Mouse (Mus musculus): Measurements from ENCODE around the gene Pkn3.
A peak's percentile ranks its signal among the peaks of the same experiment; 100 is the strongest.
"Not testable (repeated sequence)": the region's sequence is repeated elsewhere in the genome, so short reads cannot be mapped to it uniquely, and the experiment has no call there.

The Pkn3 gene

DNA sequence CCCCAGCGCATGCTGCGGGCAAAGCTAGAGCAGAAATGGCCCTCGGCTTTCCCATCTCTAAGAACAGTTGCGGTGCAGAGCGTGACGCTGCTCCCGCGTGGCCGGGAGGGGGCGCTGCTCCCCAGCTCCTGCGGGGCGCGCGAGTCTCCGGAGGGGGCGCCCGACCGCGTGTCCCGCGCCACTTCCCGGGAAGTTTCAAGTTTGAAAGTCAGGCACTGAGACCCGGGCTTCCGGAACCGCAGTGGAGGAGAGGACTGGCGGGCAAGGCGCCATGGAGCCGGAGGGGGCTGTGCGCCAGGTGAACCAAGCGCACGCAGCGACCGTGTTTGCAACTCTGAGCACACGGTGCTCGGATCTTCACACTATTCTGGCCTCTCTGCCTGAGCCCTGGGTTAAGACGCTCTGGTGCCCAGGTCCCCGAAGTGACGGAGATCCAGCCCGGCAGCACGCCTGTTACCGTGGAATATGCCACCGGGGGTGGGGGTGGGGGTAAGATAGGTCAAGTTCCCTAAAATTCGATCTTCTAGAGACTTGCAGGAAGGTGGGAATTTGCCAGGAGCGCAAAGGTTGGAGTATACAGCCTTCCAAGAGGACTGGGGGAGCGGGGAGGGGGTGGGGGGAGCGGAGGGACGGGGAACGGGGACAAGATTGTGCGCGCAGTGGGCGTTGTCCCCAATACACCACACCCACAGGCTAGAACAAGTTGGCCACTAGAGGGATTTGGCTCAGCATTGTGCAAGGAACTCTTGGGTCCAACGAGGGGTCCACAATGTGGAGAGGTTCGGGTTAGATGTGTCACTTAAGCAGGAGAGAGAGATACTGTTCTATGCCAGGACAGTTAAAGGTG lies at the start of gene Pkn3:
Pkn3 (plus strand) TSS at position 183 of the 847 bp plus-strand sequence.
- no peak for DNase-seq (ENCODE audit: low spot score)

DNA sequence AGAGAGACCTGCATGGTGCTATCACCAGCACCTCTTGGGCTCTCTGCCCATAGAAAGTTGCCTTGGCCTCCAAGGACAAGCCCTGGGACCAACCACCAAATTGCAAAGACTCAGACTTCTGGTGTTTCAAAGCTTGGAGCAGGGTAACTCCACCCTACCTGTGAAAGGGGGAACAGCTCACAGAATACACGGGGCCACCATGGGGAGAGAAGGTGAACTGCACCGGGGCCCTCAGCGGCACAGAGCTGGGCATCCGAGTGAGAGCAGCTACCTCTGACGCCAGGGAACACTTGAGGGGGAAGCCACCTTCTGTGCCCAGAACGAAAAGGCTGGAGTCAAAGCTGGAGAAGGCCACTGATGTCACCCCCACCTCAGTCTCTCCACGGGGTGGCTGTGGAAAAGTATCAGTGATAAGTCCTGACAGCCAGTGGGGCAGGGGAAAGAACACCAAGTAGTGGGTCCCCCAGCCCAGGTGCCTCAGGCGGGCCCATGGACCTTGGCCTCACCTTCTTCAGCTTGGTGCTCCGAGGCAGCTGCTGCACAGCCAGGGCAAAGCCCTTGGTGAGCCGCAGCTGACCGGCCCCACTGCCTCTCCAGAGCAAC lies 45.1 kb upstream of the Pkn3 start:
- DNase-seq (ENCODE audit: low spot score): no peak

DNA sequence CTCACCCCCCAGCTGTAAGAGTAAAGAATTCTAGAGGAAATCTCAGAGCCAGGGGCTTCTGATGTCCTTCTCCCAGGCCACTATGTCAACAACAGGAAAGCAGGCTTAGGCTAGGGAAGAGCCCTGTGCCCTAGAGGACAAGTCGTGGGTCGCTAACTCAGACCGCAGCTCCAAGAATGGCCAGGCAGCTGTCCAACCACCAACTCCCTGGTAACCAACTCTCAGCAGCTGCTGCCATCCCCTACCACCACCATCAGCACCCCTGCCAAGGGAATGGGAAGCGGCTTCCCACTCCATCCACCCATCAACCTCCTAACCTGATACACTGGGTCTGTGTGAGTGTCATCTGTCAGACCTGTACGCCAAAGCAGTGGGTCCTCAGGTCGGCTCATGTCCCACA lies 44.5 kb upstream of the Pkn3 start:
- DNase-seq (ENCODE audit: low spot score): no peak

DNA sequence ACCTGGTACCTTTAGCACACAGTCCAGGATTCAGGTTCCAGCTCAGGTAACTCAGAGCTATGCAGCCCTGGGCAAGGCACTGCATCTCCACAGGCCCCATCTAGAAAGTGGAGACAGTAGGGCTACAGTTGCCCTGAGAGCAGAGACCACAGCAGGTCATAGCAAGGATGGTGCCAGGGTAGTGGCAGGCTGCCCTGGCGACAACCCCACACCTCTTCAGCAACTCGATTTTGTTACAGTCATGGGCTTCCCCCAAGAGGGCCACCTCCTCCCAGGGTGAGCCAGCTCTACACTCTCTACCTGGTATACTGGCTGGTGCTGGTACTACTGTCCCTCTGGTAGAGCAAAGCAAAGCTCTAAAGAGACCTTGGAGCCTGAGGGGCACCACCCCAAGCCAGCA lies 39.7 kb upstream of the Pkn3 start:
- no peak for DNase-seq (ENCODE audit: low spot score)

DNA sequence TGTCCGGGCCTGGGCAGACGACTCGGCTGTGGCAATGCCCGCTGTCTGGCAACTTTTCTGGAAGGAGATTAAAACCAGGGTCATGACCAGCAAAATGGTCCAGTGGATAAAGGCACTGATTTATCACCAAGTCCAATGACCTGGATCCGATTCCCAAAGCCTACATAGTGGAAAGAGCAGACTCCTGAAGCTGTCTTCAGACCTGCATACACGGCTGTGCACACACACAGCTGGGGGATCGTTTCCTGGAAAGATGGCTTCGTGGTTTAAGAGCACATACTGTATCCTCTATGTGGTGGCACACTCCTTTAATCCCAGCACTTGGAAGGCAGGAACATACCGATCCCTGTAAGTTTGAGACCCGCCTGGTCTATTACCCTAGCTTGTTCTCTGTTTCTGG lies 39.1 kb upstream of the Pkn3 start:
- DNase-seq (ENCODE audit: low spot score): no peak

- DNase-seq (ENCODE audit: low spot score): no peak
Measured at GRCm38 (mm10) chr2:30039687-30040086, 37.8 kb upstream of the Pkn3 start.

GRCm38 (mm10) chr2:30042445-30042844 lies 35.0 kb upstream of the Pkn3 start:
- DNase-seq (ENCODE audit: low spot score): no peak

GRCm38 (mm10) chr2:30044550-30044949 lies 32.9 kb upstream of the Pkn3 start:
- no peak for DNase-seq (ENCODE audit: low spot score)

- no peak for DNase-seq (ENCODE audit: low spot score)
Measured at GRCm38 (mm10) chr2:30047127-30047526, 30.4 kb upstream of the Pkn3 start.

DNA sequence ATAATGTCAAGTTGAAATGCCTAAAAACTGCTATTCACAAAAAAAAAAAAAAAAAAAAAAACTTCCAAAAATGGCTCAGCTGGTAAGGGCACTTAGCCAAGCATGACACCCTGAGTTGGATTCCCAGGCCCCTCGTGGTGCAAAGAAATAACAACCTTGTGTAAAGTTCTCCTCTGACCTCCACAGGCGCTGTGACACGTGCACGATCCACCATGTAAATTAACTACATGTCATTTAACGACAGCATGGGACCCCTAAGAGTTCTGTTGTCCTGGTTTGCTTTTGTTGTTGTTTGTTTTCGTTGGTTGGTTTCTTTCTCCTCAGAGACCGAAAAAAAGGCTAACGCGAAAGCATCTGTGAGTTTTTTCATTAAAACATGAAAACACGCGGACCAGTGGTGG lies 29.4 kb upstream of the Pkn3 start:
- no peak for DNase-seq (ENCODE audit: low spot score)

GRCm38 (mm10) chr2:30048699-30049388 lies 28.6 kb upstream of the Pkn3 start, which contains the start of gene Wdr34:
TSS of gene Wdr34 (minus strand) at chr2:30048881.
- peak; percentile 95 for DNase-seq (ENCODE audit: low spot score)

GRCm38 (mm10) chr2:30049831-30050230 lies 27.7 kb upstream of the Pkn3 start:
- DNase-seq (ENCODE audit: low spot score): no peak

- no peak for DNase-seq (ENCODE audit: low spot score)
Measured at GRCm38 (mm10) chr2:30051992-30052761, 25.3 kb upstream of the Pkn3 start.

DNA sequence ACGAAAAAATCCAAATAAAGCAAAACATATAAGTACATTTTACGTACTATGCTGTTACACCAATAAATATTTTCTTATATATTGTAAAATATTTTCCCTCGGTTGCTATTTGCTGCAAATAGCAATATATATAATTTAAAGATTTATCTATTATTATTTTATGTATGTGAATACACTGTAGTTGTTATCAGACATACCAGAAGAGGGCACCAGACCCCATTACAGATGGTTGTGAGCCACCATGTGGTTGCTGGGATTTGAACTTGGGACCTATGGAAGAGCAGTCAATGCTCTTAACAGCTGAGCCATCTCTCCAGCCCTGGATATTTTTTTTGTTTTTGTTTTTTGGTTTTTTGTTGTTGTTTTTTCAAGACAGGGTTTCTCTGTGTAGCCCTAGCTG lies 22.2 kb upstream of the Pkn3 start:
- not testable (repeated sequence) for DNase-seq (ENCODE audit: low spot score)

DNA sequence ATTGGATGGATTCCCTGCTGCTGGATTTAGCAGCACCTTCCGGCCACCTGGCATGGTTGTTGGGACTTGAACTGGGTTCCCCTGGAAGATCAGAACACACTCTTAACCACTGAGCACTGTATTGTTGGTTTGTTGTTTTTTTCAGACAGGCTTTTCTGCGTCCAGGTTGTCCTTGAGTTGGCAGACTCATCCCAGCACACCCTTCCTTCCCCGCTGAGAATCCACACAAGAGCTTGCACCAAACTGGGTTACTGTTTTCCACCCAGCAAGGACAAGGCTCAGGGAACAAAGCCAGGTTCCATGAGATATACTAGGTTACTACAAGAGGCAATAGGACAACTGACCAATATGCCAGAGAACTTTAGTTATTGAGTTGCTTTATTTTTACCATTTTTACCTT lies 20.7 kb upstream of the Pkn3 start:
- no peak for DNase-seq (ENCODE audit: low spot score)

DNA sequence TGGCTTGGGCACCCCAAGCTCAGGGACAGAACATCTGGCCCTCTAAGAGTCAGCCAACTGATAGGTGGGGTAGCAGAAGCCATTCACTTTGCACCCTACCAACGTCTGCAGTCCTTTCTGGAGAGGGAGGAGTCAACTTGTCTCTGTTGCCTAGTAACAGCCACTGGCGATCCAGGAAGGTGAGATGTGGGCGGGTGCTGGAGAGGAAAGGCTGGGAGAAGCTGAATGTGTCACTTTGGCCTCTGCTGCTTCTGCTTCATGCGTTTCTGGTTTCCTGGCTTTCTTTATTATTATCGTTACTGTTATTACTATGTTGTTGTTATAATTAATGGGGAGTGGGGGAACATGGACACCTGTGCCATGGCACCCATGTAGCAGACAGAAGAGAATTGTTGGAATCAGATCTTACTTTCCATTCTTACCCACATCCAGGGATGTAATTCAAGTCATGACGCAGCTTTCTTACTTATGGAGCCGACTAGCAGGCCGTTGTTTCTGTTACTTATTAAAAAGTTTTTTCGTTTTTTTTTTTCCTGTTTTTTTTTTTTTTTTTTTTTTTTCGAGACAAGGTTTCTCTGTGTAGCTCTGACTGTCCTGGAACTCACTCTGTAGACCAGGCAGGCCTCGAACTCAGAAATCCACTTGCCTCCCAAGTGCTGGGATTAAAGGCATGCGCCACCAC lies 20.1 kb upstream of the Pkn3 start, which contains the start of gene Set:
Set (plus strand) TSS at position 156 of the 682 bp plus-strand sequence.
- DNase-seq (ENCODE audit: low spot score): no peak

DNA sequence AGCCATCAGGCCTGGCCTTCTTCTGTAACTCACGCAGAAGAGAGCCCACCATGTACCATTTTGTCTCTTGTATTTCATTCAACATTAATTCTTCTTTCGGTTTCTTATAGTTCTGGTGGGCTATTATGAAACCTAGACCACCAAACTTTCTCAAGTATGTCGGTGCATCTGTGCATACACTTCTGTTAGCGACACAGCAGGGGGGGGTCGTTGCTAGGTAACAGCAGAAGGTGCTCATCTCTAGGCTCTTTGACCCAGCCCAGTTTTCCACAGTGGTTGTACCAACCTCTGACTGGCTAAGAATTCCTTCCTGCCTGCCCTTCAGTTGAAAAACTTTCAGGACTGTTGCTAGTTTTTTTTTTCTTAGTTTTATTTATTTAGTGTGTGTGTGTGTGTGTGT lies 19.1 kb upstream of the Pkn3 start:
- DNase-seq (ENCODE audit: low spot score): no peak

- no peak for DNase-seq (ENCODE audit: low spot score)
Measured at GRCm38 (mm10) chr2:30061215-30062166, 16.0 kb upstream of the Pkn3 start.

GRCm38 (mm10) chr2:30062249-30063093 lies 15.0 kb upstream of the Pkn3 start:
- DNase-seq (ENCODE audit: low spot score): no peak
